Mouse (Mus musculus) cerebellum, postnatal 10 days (tissue): ENCODE measurements at regions not wholly inside any gene's neighbourhood (a gene's known extent, or its start where the extent isn't known, plus 50 kb on each side); places are given as distances from the start of the nearest gene placed in this dataset.

Source experiments
- DNase-seq, 2 experiments: peaks; one replicate each; pipeline ENCODE4 v3.0.0; 2021; ENCODE audit warnings: mixed read lengths in 2 of 2

GRCm38 (mm10) chr13:28839084-28839483 is 114.4 kb downstream of the Sox4 start:
- peak; percentile 54 to 65 for DNase-seq

GRCm38 (mm10) chr13:28838216-28838615 is 115.3 kb downstream of the Sox4 start:
- DNase-seq, result no peak

GRCm38 (mm10) chr13:28837196-28837595 is 116.3 kb downstream of the Sox4 start:
- peak; percentile 38 to 61 for DNase-seq

- no peak for DNase-seq
These were observed 119.8 kb downstream of the Sox4 start for GRCm38 (mm10) chr13:28833700-28834065.

GRCm38 (mm10) chr13:28832855-28833699 is 120.4 kb downstream of the Sox4 start:
- no peak for DNase-seq

GRCm38 (mm10) chr13:28826284-28826683 is 127.2 kb downstream of the Sox4 start:
- no peak for DNase-seq

- peak in 1 of 2 experiments; percentile 28 for DNase-seq
These were observed 129.5 kb downstream of the Sox4 start for GRCm38 (mm10) chr13:28823985-28824384.

GRCm38 (mm10) chr13:28823311-28823880 is 130.1 kb downstream of the Sox4 start:
- DNase-seq, result peak in 1 of 2 experiments; percentile 18

GRCm38 (mm10) chr13:28820868-28821533 is 132.5 kb downstream of the Sox4 start:
- no peak for DNase-seq

- DNase-seq, result no peak
These were observed 139.4 kb downstream of the Sox4 start for GRCm38 (mm10) chr13:28814127-28814526.

GRCm38 (mm10) chr13:28811667-28812575 is 141.6 kb downstream of the Sox4 start:
- no peak for DNase-seq

- DNase-seq, result no peak
These were observed 142.5 kb downstream of the Sox4 start for GRCm38 (mm10) chr13:28811081-28811439.

- peak; percentile 48 to 53 for DNase-seq
These were observed 143.0 kb downstream of the Sox4 start for GRCm38 (mm10) chr13:28810326-28811080.

GRCm38 (mm10) chr13:28805302-28805701 is 148.2 kb downstream of the Sox4 start:
- DNase-seq, result no peak

GRCm38 (mm10) chr13:28801210-28801954 is 152.1 kb downstream of the Sox4 start:
- DNase-seq, result no peak

GRCm38 (mm10) chr13:28800676-28801075 is 152.8 kb downstream of the Sox4 start:
- no peak for DNase-seq

- no peak for DNase-seq
These were observed 154.0 kb downstream of the Sox4 start for GRCm38 (mm10) chr13:28799474-28799873.

- no peak for DNase-seq
These were observed 155.7 kb downstream of the Sox4 start for GRCm38 (mm10) chr13:28797617-28798475.

GRCm38 (mm10) chr13:28795274-28795673 is 158.2 kb downstream of the Sox4 start:
- no peak for DNase-seq

- DNase-seq, result no peak
These were observed 159.0 kb downstream of the Sox4 start for GRCm38 (mm10) chr13:28794547-28794946.
